Mouse (Mus musculus) kidney, adult 2 months (tissue): ENCODE measurements at regions not wholly inside any gene's neighbourhood (a gene's known extent, or its start where the extent isn't known, plus 50 kb on each side); places are given as distances from the start of the nearest gene placed in this dataset.

Experiments
- CTCF ChIP-seq: fragments of 200-500 bp; conservative IDR thresholded peaks from 2 replicates; pipeline ENCODE4 v1.5.1; 2011; ENCODE audit warnings: low read depth, mild to moderate bottlenecking, control low read depth, low read length, moderate library complexity, mixed read lengths; ENCODE audit not compliant: insufficient read depth, insufficient read length
- POLR2A ChIP-seq: fragments of 200-500 bp; IDR thresholded peaks from one replicate; pipeline ENCODE4 v1.6.1; 2011; ENCODE audit warnings: low read depth, low read length, control low read depth

DNA sequence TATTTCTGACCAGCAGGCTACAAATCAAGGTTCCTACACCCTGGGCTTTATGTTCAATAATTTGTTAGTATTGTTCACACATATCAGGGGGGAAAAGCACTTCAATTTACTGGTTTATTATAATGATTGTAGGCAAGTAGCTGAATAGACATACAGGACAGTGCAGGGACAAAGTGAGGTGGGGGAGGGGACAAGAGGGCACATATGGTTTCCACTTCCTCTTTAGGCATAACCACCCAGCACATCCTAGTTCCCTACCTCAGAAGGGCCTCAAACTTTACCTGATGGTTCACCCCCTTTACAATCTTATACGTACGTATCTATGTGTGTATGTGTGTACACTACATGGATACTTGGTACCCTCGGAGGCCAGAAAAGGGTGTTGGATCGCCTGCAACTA lies 69.7 kb downstream of the Arrdc3 start:
- no peak for TF ChIP-seq CTCF
- no peak for TF ChIP-seq POLR2A
